Mouse (Mus musculus): ENCODE data around the gene Lipm.

Lipm gene

DNA sequence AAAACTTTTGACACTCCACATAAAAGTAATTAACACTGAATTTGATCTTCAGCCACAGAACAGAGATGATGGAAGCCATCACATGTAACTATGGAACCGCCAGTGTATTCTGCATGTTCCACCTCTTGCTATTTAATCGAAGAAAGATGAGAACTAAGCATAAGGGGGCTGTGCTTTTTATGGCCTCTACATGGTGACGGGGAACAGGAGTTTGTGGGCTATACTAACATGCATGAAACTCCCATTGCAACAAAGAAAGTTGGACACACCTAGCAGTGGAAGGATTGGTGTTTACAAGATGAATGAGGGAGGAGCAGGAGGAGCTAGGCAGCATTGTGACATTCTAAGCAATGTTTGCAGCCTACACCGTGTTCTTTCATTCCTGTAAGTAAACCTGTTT is at the start of gene Lipm:
TSS of gene Lipm (plus strand) at position 301 of the 400 bp plus-strand sequence.
- no peak for DNase-seq (ENCODE audit: low spot score in 2 of 2)

DNA sequence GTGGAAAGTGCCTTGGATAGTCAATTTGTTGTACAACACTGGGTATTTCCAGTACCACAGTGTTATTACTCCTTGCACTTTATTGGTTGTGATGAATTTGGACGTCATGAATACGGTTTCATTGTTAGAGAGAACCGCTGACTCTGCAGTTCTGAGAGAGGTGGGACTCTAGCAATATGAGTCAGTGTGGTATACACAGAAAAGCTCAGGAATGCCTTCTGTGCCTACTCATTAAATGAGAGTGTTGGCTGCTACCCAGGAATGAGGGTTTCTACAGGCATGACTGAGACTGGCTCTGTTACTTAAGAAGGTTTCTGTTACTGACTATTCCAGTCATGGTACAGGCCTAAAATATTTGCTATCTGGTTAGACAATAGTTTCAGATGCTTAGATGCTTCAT is 49.2 kb upstream of the Lipm start:
- peak in 1 of 2 experiments; percentile 8 for DNase-seq (ENCODE audit: low spot score in 2 of 2)

DNA sequence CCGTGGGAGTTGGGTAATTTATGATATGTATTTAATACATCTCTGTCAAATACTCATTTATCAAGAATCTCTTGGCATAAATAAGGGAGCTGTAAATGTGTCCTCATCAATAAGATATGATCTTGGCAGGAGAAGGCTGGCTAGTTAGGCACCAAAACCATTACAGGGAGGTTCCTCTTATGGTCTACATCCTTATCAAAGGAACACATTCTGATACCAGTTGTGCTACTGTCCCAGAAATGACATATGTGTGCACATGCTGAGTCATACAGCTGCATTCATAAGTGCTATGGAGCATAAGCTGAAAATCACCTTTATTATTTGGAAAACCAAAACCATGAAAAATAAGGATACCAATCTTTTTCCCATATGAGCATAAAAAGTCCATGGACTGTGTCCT is 37.2 kb upstream of the Lipm start:
- no peak for DNase-seq (ENCODE audit: low spot score in 2 of 2)

DNA sequence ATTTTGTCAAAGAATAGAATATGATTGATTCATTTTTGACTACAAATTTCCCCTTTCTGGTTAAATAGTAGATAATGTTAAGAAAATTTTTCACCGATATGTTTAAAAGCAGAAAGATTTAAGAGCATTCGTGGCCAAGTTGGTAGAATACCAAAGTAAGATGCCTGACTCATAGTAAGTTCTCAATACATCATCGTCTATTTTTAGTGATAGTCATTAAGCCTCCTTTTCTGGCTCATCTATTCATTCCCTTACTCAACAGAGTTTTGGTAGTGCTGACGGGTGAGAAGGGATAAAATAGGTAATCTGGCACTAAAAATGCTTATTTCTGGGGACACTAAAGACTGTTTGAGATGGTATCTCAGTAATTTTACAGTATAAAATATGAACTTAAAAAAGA is 36.7 kb upstream of the Lipm start:
- DNase-seq (ENCODE audit: low spot score in 2 of 2) = no peak

DNA sequence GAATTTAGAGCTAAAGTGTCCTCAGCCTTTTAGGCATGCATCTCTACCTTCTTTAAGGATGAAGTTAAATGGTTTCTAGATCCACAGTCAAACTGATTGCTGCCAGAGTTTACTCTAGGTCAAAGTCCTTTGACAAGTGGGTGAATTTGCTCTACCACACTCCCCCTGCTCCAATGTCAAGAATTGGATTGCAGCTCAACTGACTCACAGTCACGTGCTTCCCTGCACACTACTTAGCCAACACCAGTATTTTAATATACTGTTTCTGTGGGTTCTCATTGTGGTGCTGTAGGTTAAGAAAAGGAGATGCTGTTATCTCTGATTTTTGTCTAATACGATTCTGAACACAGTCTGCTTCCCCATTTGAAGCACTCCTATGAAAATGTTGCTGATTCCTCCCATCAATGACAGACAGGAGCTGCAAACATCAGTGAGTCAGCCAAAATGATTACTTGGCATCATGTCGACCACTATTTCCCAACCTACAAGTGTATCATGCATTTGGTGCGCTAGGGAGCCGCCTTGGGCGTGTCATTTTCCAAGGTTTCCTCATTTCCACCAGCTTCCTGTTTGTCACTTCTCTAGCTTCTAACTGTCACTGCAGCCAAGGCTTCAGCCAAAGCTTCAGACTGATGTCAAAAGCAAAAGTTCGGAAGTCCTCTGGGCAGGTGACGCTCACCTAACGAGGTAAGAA is 33.8 kb upstream of the Lipm start, which contains the start of gene Lipn:
TSS of gene Lipn (plus strand) at position 580 of the 694 bp plus-strand sequence.
- DNase-seq (ENCODE audit: low spot score in 2 of 2) = no peak

DNA sequence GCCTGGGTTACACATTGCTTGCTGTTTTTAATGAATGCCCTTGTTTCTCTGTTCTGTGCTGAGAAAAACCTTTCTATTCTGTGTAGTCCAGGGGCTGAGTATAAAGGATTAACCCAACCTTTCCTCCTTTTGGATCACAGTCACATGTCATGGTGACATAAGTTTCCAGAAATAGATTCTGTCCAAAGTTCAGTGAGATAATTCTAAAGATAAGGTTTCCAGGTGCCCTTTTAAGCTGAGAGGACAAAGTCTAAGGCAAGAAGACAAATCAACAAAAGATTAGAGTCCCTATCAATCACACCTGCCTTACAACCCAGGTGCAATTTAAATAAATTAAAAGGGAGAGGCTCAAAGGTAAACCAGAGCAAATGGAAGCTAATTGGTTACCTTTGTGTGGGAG is 26.5 kb upstream of the Lipm start:
- DNase-seq (ENCODE audit: low spot score in 2 of 2) = no peak

DNA sequence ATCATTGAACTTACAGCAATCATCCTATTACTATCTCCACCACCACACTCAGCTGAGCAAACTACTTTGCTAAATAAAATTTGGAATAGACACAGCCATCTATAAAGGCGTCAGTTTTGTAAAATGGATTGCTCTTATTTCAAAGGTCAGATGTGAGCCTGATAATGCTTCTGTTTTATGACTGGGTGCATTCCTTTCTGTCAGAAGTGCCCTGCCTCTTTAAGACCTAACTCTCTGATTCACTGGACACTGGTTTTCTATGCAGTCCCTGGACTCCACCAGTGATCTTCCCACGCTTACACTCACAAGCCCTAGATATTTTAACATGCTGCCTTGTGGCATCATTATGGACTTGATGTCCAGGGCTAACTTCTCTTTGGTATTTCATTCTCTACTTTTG is 22.6 kb upstream of the Lipm start:
- no peak for DNase-seq (ENCODE audit: low spot score in 2 of 2)

DNA sequence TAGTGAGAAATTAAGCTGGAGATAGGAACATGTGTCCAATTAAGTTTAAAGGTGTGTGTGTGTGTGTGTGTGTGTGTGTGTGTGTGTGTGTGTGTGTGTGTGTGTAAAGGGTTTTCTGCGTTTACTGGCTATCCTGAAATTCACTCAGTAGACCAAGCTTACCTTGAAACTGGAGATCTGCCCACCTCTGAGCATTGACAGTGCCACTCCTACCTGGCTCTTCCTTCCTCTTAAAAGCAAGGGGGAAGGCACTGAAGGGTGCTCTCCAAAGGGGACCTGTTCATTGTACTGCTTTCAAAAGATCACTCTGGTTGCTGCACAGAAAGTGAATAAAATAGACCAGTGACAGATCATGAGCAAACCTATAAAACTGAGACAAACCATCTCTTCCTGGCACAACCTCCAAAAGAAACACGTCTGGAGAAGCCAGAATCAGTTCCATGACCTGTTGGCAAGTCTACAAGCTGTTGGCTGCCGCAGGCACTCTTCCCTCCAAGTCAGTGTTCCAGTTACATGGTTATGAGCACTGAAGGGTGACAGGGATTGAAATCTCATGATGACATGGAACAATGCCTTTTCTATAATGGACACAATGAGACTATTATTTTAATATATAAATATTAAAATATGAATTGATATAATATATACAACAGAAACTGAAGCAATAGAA is 11.6 kb upstream of the Lipm start:
- DNase-seq (ENCODE audit: low spot score in 2 of 2) = no peak

DNA sequence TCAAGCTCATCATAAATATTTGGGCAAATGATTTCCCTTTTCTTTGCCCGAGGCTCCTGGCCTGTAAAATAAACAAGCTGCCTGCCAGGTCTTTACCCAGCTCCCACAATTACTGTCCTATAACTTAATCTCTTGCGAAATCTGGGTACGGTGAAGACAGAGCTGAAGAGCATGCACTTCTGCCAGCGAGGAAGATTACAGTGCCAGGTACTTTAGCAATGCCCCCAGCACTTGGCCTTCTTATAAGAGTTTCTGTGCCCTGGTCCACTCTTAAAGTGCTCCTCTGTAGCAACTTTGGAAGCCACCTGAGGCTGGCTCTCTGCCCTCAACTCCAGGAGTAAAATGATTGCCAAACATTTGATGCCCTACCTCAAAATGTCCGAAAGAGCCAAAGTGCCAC is 5.4 kb upstream of the Lipm start:
- DNase-seq (ENCODE audit: low spot score in 2 of 2) = no peak

DNA sequence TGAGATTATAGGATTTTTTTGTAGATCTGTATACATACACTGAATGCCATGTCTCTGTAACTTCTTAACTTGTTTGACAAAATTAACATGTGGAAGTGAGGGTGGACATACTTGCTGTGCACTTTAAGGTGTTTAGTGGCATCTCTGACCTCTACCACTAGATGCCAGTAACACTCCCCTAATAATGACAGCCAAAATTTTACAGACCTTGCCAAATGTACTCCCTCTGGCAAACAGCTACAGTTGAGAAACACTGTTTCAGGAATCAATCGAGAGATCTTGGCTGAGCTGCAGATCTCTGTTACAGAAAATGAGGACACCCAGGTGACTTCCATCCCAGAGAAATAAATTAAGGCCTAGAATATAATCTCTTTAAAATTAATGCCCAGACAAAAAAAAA is 4.5 kb upstream of the Lipm start:
- no peak for DNase-seq (ENCODE audit: low spot score in 2 of 2)

DNA sequence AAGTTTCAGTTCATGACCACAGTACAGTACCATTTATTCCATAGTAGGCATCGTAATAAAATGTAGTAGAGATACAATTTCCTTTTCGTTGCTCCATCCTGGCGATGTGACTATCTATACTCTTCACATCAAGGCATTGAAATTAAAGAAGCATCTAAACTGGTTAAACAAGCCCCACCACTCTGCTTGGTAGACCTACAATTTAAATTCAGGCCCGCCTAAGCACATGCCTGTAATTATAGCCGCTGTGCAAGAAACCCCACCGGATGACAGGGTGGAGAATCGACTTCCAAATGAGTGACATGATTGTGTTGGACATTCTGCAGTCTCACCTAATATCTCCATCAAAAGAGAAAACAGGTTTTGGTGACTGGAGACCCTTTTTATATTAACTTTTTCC is 1.2 kb downstream of the Lipm start:
- DNase-seq (ENCODE audit: low spot score in 2 of 2) = no peak

DNA sequence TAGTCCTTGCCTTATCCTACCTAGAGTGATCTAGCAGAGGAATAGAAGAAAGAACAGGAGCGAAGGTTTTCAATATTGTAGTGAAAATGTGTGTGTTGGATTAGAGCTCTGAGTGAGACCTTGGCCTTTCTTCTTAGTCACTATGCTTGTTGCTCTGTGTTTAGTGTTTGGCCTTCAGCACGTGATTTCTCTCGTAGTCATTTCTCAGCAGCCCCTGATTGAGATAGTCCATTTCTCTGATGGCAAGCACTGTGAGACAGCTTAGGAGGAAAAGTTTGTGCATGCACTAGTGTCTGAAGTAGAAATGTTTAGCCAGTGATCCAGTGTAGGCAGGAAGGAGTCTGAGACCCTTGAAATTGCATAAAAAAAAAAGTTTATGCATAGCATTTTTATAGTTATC is 4.1 kb downstream of the Lipm start:
- DNase-seq (ENCODE audit: low spot score in 2 of 2) = no peak

DNA sequence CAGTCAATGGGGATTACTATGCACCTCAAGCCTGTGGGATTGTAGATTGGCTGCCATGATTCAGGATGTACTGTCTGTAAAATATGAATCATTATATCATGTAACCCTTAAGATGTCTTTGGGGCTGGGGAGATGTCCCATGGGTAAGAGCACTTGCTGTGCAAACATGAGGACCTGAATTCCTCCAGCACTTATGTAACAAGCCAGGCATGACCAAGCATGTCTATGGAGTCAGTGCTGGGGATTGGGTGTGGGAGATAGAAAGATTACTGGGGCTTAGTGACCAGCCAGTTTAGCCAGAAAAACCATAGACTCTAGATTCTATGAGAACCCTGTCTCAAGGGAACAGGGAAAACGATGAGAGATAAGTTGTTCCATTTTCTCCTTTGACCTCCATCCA is 18.4 kb downstream of the Lipm start:
- peak in 1 of 2 experiments; percentile 51 for DNase-seq (ENCODE audit: low spot score in 2 of 2)

DNA sequence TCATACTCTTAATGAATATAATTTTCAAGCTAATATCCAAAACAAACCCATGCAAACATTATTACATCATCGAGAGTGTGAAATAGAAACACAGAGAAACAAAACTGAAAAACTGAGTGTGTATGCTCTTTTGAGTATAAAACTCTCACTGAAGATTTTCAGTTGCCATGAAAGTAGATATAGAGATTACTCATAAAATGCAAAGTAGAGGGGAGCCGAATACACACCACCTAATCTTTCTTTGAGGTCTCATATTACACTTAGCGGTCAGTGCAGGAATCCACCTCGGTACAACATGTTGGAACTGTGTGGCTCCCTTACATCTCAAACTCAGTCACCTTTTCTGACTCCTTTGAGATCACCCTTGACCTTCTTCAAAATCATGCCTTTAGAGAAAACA is 18.9 kb downstream of the Lipm start:
- no peak for DNase-seq (ENCODE audit: low spot score in 2 of 2)

DNA sequence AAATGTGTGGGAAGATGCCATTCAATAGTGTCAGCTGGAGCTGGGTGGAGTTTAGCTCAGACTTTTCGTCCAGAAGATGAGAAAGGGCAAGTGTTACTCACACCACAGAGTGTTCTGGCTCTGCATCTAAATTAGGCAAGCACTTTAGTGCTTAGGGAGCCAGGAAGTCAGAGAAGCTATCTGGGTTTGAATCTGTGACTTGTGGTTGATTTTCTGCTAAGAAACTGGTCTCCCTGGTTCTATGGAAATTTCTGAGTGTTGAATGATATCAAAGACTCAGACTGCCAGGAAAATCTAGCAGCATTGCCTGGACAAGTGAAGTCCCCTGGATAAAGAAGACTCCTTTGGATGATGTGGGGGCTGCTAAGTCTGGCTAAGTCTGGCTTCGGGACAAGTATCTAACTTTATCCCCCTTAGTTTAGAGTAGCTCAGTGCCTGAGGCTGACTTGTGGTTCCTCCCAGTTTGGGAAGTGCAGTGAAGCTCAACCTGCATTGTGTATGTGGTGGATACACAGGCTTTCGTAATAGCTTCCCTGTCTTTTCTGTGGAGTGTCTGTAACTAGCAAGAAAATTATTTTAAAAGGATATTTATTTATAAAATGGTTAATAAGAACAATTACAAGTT is 19.5 kb downstream of the Lipm start:
- peak in 1 of 2 experiments; percentile 2 for DNase-seq (ENCODE audit: low spot score in 2 of 2)

DNA sequence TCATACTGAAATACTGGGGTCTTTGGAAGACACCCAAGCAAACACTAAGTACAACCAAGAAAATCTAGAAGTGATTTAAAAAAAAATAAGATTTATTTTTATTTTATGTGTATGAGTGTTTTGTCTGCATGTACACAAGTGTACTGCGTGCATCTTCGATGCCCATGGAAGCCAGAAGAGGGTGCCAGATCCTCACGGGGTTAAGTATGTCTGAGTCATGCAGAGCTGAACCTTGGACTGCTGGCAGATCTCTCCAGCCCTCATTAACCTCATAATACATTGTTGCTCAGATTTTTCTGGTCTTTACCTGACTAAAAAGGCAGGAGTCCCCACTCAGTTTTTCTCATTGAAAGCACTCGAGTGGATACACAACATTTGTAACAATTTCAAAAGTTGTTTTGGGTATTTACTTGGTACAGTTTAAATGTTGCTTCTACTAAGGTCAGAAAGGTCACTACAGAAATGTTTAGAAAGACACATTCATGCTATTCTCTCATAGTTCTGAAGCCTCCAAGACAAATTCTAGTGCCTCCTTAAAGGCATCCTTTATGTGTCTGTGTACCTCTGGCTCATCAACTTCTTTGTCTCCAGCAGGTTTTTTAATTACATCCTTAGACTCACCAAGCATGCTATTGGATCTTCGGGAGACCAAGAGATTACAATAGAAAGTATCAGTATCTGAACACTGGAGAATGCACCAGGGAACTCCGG is 38.1 kb downstream of the Lipm start:
- DNase-seq (ENCODE audit: low spot score in 2 of 2) = no peak

DNA sequence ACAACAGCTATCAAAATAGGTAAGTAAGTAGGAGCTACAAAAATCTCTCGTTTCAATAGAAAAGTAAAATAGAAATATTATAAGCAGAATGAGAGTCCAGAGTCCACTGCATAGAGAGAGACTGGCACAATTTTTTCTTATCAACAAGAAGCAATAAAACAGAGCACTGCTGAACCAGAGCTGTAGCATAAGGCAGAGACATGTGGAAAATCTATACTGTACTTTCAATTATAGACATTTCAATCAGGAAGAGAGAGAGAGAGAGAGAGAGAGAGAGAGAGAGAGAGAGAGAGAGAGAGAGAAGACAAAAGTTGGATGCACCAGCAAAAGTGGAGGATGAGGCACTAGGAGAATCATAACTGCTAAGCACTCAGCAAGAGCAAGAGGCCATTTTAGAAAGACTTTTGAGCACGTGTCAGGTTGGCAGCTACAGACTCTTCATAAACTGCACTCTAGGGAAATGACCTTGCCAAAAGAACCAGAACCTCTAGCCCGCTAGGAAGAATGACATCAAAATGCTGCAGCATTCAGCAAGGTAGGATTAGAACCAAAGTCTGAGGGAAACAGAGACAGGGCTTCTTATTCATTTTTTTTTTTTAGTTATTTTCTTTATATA is 38.8 kb downstream of the Lipm start:
- no peak for DNase-seq (ENCODE audit: low spot score in 2 of 2)

DNA sequence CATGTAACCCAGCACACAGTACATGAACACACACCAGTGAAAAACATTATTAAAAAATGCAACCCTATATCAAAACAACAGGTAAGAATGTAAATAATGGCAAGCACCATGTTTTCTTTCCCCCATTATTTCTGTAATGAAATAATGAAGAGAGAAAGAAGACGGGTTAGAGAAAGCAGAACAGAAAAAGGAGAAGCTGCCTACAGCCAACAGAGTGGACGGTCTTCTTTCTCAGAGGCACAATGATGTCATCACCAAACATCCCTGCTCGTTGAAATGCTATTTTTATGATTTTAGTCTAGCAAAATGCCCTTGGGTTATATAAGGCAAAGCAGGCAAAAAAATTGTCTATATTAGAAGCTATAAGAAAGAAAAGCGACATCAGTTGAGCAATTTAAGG is 47.7 kb downstream of the Lipm start:
- DNase-seq (ENCODE audit: low spot score in 2 of 2) = no peak

DNA sequence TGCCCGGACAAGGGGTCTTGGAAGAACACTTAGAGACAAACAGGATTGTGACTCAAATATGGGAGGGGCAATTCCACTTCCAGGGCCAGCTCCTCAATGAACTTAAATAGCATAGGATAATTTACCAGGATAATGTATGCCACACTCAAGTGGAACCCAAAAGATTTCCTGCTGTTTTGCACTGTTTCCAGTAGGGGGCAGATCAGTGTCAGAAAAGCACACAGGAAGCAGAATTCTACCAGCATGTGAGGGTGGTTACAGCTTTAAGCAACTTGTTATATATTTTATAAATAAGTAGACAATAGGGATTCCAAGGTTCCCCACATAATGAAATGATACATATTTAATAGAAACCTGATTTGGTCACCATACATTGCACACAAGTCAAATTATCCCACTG is 51.2 kb downstream of the Lipm start:
- no peak for DNase-seq (ENCODE audit: low spot score in 2 of 2)

DNA sequence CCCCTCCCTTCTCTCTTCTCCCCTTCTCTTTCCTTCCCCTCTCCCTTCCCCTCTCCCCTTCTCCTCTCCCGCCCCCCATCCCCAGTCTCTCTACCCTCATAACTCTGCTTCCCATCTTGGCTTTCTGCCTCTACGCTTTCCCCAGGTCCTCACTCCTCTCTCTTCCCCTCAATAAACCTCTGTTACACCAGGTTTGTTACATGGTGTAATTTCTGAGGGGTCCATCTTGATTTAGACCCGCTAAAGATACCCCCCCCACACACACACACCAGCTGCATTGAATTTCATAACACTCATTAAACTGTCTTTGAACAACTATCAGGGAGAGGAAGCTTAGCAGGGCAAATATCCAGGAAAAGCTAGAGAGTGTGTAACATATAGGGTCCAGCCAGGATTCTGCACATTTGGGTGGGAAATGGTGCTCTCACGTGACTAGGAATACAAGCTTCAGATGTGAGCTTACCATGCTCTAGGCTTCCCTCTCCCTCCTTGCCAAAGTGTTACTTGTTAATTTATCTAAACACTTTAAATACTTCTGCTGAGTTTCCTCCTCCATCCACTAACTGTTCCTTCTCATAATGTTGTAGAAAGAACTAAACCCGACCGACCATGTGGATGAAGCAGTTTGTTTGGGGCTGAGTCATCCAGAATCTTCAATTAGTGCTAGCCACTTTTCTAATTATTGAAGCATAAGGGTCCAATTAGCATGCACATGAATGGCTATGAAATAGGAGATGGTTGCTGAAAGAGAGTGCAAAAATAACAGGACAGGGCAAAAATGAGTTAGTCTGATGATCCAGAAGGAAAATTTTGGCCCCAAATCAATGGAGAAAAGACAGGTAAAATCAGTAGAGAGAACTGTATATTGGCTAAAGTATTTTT is 52.8 kb downstream of the Lipm start:
- no peak for DNase-seq (ENCODE audit: low spot score in 2 of 2)

DNA sequence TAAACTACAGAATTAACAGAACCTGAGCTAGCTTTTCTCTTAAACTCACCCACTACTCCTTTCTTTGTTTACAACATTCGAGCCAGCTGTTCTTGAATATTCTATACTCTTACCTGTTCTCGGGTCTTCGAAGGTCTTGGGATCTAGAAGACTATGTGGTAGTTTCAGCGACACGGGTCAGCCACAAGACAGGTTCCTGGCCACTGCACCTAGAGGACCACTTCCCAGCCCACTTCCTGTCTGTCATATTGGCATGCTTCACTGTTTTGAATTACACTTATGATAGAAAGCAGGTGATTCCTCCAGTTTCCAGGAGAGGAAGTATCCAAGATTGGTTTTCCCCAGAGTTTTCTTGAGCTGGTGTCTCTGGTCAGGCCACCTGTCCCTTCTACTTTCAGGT is 62.0 kb downstream of the Lipm start:
- DNase-seq (ENCODE audit: low spot score in 2 of 2) = no peak
